ENCODE assay signal across 27 mouse cellular contexts in genomic region chr9:91085923-91086322, GRCm38 (mm10).
A peak's percentile ranks its signal among the peaks of the same experiment; 100 is the strongest.
DNase-seq lines count a peak whose midpoint lies in the region; ATAC-seq and TF ChIP-seq lines count a peak whose summit lies in the region.
"Had no signal": no experiment of that assay in that cellular context is flagged by ENCODE, and none has a peak within 500 bp of the region (broad histone marks: within the 10 kb centered on the region; RNA-seq: fewer than 3 reads in every experiment).

No protein-coding gene starts in this region.

- no peaks in the 10 kb centered on the region for H3K79me2 ChIP-seq in heart, adult 2 months (replicated peaks; ENCODE audit: control insufficient read depth, insufficient read depth, low read length)

- ATAC-seq in forebrain, embryonic 11.5 days (replicated peaks; ENCODE audit: low FRiP score) = no peak
- ATAC-seq in forebrain, postnatal 0 days = no peak
- ATAC-seq in midbrain, embryonic 11.5 days (ENCODE audit: low FRiP score) = 0 out of 2 replicates have a peak, but pooled peaks have one; percentile 33
- ATAC-seq in midbrain, postnatal 0 days (ENCODE audit: low FRiP score) = no peak
- ATAC-seq: activated CD4-positive, CD25-positive, alpha-beta regulatory T cell, adult 4 months; forebrain, embryonic 13.5 days; forebrain, embryonic 16.5 days; hindbrain, postnatal 0 days; inflammation-experienced regulatory T-cells, adult 6 months; intestine, embryonic 16.5 days had no signal

- no peaks in the 10 kb centered on the region for H3K36me3 ChIP-seq in forebrain, embryonic 11.5 days (ENCODE audit: control insufficient read depth, insufficient read depth, low read length)
- H3K36me3 ChIP-seq in forebrain, postnatal 0 days (ENCODE audit: insufficient read depth) = no peaks in the 10 kb centered on the region
- no peaks in the 10 kb centered on the region for H3K36me3 ChIP-seq in heart, adult 2 months (ENCODE audit: control insufficient read depth, insufficient read depth, low read length)
- H3K36me3 ChIP-seq in midbrain, embryonic 11.5 days (ENCODE audit: control insufficient read depth, insufficient read depth, low read length) = no peaks in the 10 kb centered on the region
- H3K36me3 ChIP-seq in midbrain, postnatal 0 days (ENCODE audit: insufficient read depth, low read length) = no peaks in the 10 kb centered on the region
- H3K36me3 ChIP-seq: embryonic facial prominence, embryonic 10.5 days; embryonic facial prominence, embryonic 13.5 days; heart, embryonic 13.5 days had no signal

- H3K27ac ChIP-seq in forebrain, embryonic 11.5 days (ENCODE audit: low read depth, low read length) = no peak overlapping the region
- no peak overlapping the region for H3K27ac ChIP-seq in forebrain, postnatal 0 days (ENCODE audit: low read depth, low read length)
- no peak overlapping the region for H3K27ac ChIP-seq in heart, adult 2 months
- H3K27ac ChIP-seq in midbrain, embryonic 11.5 days (ENCODE audit: low read depth, low read length) = no peak overlapping the region
- H3K27ac ChIP-seq in midbrain, postnatal 0 days (ENCODE audit: low read depth, low read length) = no peak overlapping the region
- H3K27ac ChIP-seq: embryonic facial prominence, embryonic 10.5 days; embryonic facial prominence, embryonic 13.5 days; forebrain, embryonic 13.5 days; gastrocnemius, adult 2 months; heart, embryonic 13.5 days; hindbrain, embryonic 14.5 days; hindbrain, postnatal 0 days had no signal

- H3K9ac ChIP-seq in forebrain, embryonic 11.5 days (ENCODE audit: low read length) = no peak overlapping the region
- H3K9ac ChIP-seq in forebrain, postnatal 0 days = no peak overlapping the region
- H3K9ac ChIP-seq in heart, adult 2 months (ENCODE audit: low read depth, low read length) = no peak overlapping the region
- H3K9ac ChIP-seq in midbrain, embryonic 11.5 days (ENCODE audit: low read length) = no peak overlapping the region
- H3K9ac ChIP-seq in midbrain, postnatal 0 days (replicated peaks; ENCODE audit: low read length, poor library complexity, severe bottlenecking) = no peak overlapping the region
- H3K9ac ChIP-seq: embryonic facial prominence, embryonic 13.5 days; forebrain, embryonic 13.5 days; heart, embryonic 13.5 days; hindbrain, embryonic 14.5 days had no signal

- no peaks in the 10 kb centered on the region for H3K4me1 ChIP-seq in forebrain, embryonic 11.5 days (replicated peaks; ENCODE audit: control insufficient read depth, insufficient read depth, low read length)
- no peaks in the 10 kb centered on the region for H3K4me1 ChIP-seq in forebrain, postnatal 0 days (ENCODE audit: insufficient read depth)
- no peaks in the 10 kb centered on the region; the same call in 1 of the 2 replicates for H3K4me1 ChIP-seq in heart, adult 2 months (ENCODE audit: control insufficient read depth, insufficient read depth, low read length)
- no peaks in the 10 kb centered on the region for H3K4me1 ChIP-seq in midbrain, embryonic 11.5 days (ENCODE audit: control insufficient read depth, insufficient read depth, low read length)
- no peaks in the 10 kb centered on the region for H3K4me1 ChIP-seq in midbrain, postnatal 0 days (ENCODE audit: insufficient read depth, low read length)
- H3K4me1 ChIP-seq: embryonic facial prominence, embryonic 10.5 days; embryonic facial prominence, embryonic 13.5 days; forebrain, embryonic 13.5 days; heart, embryonic 13.5 days had no signal

- H3K9me3 ChIP-seq in forebrain, embryonic 11.5 days (ENCODE audit: control insufficient read depth, low read length) = no peaks in the 10 kb centered on the region
- no peaks in the 10 kb centered on the region for H3K9me3 ChIP-seq in forebrain, postnatal 0 days (ENCODE audit: low read length)
- H3K9me3 ChIP-seq in midbrain, embryonic 11.5 days (ENCODE audit: control insufficient read depth, low read length) = no peaks in the 10 kb centered on the region
- no peaks in the 10 kb centered on the region for H3K9me3 ChIP-seq in midbrain, postnatal 0 days (ENCODE audit: low read length)
- H3K9me3 ChIP-seq: embryonic facial prominence, embryonic 10.5 days; embryonic facial prominence, embryonic 13.5 days; forebrain, embryonic 13.5 days; heart, embryonic 13.5 days had no signal

- no peak for TF ChIP-seq CTCF in forebrain, postnatal 0 days (IDR thresholded peaks at IDR 0.05; ENCODE audit: low read depth)
- TF ChIP-seq CTCF in heart, adult 2 months (IDR thresholded peaks at IDR 0.05) = no peak
- TF ChIP-seq CTCF in midbrain, postnatal 0 days (IDR thresholded peaks at IDR 0.05) = no peak

- intact Hi-C loops in heart, adult 2 months (cut with DNase I) = no loop called here
- intact Hi-C loops in heart, postnatal 14 days (cut with DNase I) = no loop called here

- 90% methylated on average over 3 of the region's 3 CpGs for WGBS in forebrain, embryonic 11.5 days
- WGBS in forebrain, postnatal 0 days = 95% methylated on average over 3 of the region's 3 CpGs
- WGBS in heart, adult 2 months = 41% methylated on average over 3 of the region's 3 CpGs
- 84% methylated on average over 3 of the region's 3 CpGs for WGBS in midbrain, embryonic 11.5 days
- WGBS in midbrain, postnatal 0 days = 91% methylated on average over 3 of the region's 3 CpGs

- TF ChIP-seq POLR2A in heart, adult 2 months (IDR thresholded peaks at IDR 0.05; ENCODE audit: insufficient read depth, low read depth, low read length) = no peak

- TF ChIP-seq EP300 in heart, adult 2 months (IDR thresholded peaks at IDR 0.05; ENCODE audit: insufficient read depth, low read depth, low read length) = peak; percentile 98

- no peaks in the 10 kb centered on the region for H3K27me3 ChIP-seq in forebrain, embryonic 11.5 days (ENCODE audit: control insufficient read depth, insufficient read depth, low read length)
- no peaks in the 10 kb centered on the region for H3K27me3 ChIP-seq in forebrain, postnatal 0 days (ENCODE audit: insufficient read depth, low read length)
- H3K27me3 ChIP-seq in heart, adult 2 months (ENCODE audit: control insufficient read depth, insufficient read depth, low read length) = no peaks in the 10 kb centered on the region
- no peaks in the 10 kb centered on the region for H3K27me3 ChIP-seq in midbrain, embryonic 11.5 days (ENCODE audit: control insufficient read depth, insufficient read depth, low read length)
- no peaks in the 10 kb centered on the region for H3K27me3 ChIP-seq in midbrain, postnatal 0 days (ENCODE audit: insufficient read depth, low read length)
- H3K27me3 ChIP-seq: embryonic facial prominence, embryonic 13.5 days; forebrain, embryonic 13.5 days; heart, embryonic 13.5 days had no signal

- no peak overlapping the region for H3K4me3 ChIP-seq in forebrain, embryonic 11.5 days (ENCODE audit: low read depth, low read length)
- no peak overlapping the region for H3K4me3 ChIP-seq in forebrain, postnatal 0 days (ENCODE audit: low read depth, low read length)
- H3K4me3 ChIP-seq in heart, adult 2 months = no peak overlapping the region
- H3K4me3 ChIP-seq in midbrain, embryonic 11.5 days (ENCODE audit: low read depth, low read length) = no peak overlapping the region
- H3K4me3 ChIP-seq in midbrain, postnatal 0 days (ENCODE audit: low read depth, low read length) = no peak overlapping the region
- H3K4me3 ChIP-seq: embryonic facial prominence, embryonic 10.5 days; embryonic facial prominence, embryonic 13.5 days; erythroblast, embryonic 14.5 days; forebrain, embryonic 13.5 days; gastrocnemius, adult 2 months; heart, embryonic 13.5 days had no signal

- peak; percentile 44 for DNase-seq in forebrain, embryonic 11.5 days (ENCODE audit: low spot score)
- no peak for DNase-seq in forebrain, postnatal 0 days
- DNase-seq in heart, adult 2 months = peak; percentile 18 to 40
- DNase-seq in heart, postnatal 14 days = no peak
- DNase-seq in midbrain, embryonic 11.5 days (ENCODE audit: low spot score, missing footprints) = no peak
- DNase-seq in midbrain, postnatal 0 days (ENCODE audit: low spot score) = no peak
- DNase-seq: adrenal gland, adult 8-10 months; adrenal gland, postnatal 25 days; cerebellum, adult 11-12 months; cerebellum, adult 8-10 months; cerebellum, postnatal 10 days; cerebellum, postnatal 36 days; embryo, embryonic 11 days; gastrocnemius, adult 2 months; gastrocnemius, postnatal 25 days; kidney, adult 18-20 months had no signal

- H3K4me2 ChIP-seq in forebrain, embryonic 11.5 days (ENCODE audit: low read depth, low read length, severe bottlenecking) = no peak overlapping the region
- H3K4me2 ChIP-seq in forebrain, postnatal 0 days (ENCODE audit: low read depth) = no peak overlapping the region
- no peak overlapping the region for H3K4me2 ChIP-seq in midbrain, embryonic 11.5 days
- no peak overlapping the region for H3K4me2 ChIP-seq in midbrain, postnatal 0 days (ENCODE audit: low read depth, low read length, poor library complexity, severe bottlenecking)
- H3K4me2 ChIP-seq: embryonic facial prominence, embryonic 13.5 days; forebrain, embryonic 13.5 days; heart, embryonic 13.5 days; hindbrain, embryonic 14.5 days had no signal

Comparison
In these comparisons a context has a peak if more than half of its experiments do, and no peak if none do; other contexts are left out.
1. DNase-seq: peak in forebrain, embryonic 11.5 days (single experiment) and heart, adult 2 months (2 of 2); none in forebrain, postnatal 0 days (single experiment), heart, postnatal 14 days (0 of 2), midbrain, embryonic 11.5 days (single experiment) and midbrain, postnatal 0 days (single experiment).